Mouse (Mus musculus): ENCODE data around the gene Dhx34.
"Not testable (repeated sequence)": the region's sequence is repeated elsewhere in the genome, so short reads cannot be mapped to it uniquely, and the experiment has no call there.

Dhx34 gene

DNA sequence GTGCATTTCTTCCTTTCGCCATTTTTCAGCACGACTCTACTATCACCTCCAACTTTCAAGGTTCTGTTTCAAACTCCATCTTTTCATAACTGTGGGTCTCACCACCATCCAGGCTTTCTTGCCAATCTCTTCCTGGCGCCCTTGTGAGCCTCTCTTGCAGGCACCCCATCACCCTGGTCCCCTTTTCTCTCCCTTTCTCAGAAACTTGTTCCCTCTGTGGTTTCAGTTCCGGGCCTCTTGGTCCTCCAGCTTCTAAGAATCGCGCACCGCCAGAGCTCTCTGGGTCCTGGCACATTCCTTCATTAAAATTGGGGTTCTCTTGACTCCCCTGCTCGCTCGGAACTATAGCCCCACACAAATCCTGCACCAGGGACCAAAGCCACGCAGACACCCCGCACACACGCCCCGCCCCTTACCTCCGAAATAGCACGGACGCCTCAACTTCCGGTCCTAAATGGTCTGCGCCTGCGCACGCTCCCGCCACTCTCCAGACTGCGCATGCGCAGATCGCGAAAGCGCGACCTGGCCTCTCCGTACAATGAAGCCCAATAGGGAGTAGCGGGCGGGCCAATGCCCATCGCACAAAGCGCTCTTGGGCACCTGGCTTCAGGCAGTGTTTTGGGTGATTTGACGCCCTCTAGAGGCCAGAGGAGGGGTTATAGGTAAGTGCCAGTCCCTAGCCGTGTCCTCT is at the start of gene Dhx34:
Gene Dhx34 (minus strand): TSS at position 456 of the 691 bp plus-strand sequence.
- peak; percentile 94 for DNase-seq

DNA sequence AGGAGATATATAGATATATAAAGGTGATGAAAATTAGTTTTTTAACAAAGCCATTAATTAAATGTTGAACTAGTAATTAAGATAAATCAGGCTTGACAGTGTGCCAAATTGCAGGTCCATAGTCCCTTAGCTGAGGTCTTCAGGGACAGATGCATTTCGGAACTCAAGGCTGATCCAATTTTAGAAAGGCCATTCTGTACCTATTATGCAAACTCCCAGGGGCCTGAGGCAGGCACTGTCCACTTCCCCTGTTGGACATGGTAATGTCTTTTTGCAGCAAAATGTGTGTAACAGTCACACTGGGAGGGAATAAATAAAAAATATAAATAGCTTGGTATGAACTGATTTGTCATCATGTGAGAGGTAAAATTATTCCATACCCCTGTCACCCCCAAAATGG is 49.3 kb upstream of the Dhx34 start:
- no peak for DNase-seq

DNA sequence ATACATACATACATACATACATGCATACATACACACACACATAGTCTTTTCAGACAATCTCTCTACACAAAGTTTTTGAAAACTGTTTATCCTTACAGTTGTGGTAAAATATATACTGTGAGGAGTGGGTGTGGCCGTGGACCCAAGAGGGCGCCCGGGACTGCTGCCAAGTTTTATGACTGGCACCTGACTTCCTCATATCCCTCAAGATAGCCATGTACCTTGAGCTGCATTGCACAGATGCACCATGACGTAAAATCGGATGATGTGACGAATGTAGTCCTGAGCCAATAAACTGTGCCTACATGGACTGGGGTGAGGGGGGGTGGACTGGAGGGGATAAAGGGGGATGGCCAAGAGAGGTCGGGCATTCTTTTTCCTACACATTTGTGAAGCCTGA is 44.8 kb upstream of the Dhx34 start:
- DNase-seq = not testable (repeated sequence)

DNA sequence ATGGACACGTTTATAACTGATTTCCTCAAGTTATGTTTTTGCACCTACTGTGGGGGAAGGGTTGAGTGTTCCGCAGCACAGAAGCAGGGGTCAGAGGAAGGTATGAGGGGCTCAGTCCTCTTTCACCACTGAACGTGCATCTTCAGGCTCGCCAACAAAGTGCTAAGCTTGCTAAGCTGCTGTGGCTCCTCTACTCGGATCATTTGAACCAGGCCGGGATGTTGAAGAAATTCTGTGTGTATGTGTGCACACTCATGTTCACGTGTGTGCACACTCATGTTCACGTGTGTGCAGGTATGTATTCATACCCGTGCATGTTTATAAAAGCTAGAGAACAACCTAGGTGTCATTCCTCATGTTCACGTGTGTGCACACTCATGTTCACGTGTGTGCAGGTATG is 44.0 kb upstream of the Dhx34 start:
- DNase-seq = no peak

DNA sequence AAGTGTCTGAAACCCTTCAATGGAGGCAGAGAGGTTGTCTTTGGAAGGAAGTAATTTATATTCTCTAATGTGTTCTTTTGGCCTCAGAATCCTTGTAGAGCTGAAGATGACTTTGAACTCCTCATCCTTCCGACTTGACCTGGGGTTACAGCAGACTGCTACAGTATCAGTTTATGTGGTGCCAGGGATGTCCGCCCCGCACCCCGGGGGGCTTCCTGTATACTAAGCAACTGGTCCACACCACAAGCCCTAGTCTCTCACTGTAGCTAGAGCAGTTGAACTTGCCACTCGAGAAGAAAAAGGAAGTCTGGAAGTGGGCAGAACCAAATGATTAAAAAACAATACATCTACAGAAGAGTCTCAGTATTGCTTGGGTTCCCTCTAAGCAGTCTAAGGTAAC is 42.0 kb upstream of the Dhx34 start:
- no peak for DNase-seq

DNA sequence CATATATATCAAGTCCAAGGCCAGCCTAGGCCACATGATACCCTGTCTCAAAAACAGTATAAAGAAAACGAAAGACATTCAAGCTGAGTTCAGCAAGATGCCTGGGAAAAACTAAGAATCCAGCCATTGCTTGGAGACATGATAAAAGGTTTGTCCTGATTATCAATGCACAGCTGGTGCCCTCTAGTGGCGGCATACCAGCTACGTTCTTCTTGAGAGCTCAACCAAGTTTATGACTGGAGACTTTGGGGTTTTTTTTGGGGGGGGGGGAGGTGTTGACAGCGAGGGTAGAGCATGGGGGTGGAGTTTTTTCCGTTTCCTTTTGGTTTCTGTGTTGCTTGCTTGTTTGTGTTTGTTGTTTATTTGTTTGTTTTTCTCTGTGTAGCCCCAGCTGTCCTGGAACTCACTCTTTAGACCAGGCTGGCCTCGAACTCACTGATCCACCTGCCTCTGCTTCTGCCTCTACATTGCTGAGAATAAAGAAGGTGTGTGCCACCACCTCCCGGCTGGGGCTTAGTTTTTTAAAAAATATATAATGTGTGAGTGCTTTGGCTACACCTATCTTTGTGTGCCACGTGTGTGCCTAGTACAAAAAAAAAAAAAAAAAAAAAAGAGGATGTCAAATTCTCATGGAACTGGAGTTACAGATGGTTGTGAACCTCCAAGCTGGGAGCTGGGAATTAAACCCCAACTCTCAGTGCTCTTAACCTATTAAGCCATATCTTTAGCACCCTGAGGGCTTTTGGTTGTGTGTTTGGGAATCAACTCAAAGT is 41.4 kb upstream of the Dhx34 start:
- peak; percentile 93 for DNase-seq

DNA sequence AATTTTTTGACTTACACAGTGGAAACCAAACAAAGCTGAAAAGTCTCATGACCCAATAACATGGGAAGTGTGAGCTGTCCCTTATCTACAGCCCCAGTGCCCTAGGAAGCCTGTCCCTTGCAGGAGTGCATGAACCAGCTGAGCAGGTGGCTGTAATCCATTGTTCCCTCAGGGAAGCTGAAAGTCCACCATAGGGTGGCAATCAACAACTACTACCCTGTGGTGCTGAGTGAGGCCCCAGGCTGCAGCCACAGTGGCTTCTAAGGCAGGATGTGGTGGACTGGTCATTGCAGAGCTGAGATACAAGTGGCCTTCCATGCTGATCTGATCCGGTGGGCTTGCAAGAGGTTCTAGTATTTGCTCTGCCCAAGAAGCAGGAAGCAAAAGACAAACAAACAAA is 39.3 kb upstream of the Dhx34 start:
- no peak for DNase-seq

DNA sequence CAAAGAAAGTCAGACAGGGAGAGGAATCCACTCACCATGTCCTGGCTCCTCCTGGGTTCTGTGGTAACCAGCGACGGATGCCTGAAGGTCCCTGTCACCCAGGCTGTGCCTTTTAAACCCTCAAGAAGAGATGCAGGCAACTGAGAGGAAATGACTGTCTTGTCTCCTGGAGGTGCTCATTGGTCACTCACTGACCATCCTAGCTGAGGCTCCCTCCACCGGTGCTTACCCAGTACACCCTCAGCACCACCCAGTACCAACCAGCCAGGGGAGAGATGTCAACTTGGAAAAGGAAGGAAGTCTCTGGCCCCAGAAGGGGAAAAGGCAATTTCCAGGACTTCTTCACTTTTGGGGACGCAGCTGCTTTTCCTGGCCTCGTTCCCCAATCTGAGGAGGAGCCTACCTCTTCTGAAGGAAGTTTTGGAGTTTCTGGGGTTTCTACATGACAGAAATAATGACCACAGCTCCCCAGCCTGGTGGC is 37.3 kb upstream of the Dhx34 start, which contains the start of gene C5ar1:
Gene C5ar1 (minus strand): TSS at position 431 of the 481 bp plus-strand sequence.
- no peak for DNase-seq

DNA sequence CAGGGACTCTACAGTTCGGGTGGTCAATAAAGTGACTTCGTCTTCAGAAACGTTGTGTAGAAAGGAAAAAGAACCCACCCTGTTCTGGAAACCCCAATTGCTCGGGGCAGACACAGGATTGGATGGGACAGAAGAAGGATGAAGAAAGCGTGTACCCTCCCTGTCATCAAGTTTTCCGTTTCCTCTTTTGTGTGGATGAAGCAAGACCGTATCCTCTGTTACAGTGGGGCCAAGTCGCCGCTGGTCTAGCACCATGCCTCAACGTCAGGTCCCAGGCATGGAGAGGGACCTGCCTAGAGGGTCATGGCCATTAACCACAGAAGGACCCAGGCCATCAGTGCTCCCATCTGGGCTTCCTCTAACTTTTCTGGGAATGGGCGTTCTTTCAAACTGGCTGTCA is 36.0 kb upstream of the Dhx34 start:
- no peak for DNase-seq

DNA sequence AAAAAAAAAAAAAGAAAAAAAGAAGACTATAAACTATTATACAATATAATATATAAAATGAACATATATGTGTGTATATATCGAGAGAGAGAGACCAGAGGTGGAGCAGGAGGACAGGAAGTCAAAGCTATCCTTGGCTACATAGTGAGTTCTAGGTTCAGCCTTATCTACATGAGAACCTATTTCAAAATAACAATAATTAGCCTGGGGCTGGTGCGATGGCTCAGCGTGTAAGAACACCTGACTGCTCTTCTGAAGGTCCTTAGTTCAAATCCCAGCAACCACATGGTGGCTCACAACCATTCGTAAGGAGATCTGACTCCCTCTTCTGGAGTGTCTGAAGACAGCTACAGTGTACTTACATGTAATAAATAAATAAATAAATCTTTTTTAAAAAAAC is 34.1 kb upstream of the Dhx34 start:
- not testable (repeated sequence) for DNase-seq

DNA sequence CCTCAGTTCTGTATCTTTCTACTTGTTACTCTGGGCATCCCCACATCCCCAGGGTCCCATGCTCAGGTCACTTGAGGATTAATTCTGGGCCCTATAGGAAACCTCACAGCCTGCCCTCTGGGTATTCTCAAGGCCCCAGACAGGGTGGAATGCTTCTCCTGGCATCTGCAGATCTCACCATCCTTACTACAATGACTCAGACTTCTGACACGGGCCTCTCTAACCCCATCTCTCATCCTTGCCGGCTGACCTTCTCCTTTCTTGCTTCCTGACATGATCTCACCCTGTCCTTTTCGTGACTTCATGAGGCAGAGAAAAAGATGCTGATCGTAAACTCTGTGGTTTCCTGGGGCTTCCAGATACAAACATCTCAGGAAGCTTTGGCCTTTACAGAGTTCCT is 32.4 kb upstream of the Dhx34 start:
- DNase-seq = no peak

DNA sequence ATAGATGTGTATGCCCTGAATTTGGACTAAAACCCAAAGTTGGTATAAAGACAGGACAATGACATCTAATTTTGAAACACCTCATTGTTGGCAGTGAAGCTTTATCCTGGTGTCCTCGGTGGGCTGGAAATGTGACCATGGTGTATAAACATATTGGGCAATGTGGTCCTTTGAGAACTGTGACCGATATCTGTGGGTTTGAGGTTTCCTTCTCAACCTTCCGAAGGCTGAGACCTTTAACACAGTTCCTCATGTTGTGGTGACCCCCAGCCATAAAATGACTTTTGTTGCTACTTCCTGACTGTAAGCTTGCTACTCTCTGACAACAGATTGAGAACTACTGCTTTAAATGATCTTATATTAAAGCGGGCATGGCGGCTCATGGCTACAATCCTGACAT is 28.9 kb upstream of the Dhx34 start:
- DNase-seq = no peak

DNA sequence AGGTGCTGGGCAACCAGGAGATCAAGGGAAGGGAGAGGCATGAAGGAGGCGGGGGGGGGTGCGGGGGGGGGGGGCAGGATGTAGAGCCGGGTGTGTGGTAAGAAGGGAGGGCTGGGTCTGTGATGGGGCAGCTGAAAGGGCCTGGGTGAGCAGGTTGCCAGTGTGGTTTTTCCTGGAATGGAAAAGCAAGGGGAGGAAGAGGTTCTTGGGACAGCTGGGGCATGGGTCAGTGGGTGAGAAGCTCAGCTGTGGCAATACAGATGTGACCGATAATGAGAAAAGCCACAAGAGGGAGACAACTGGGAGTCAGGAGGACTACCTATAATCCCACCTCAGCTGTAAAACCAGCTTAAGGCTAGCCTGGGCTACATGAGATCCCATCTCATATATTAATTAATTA is 24.1 kb upstream of the Dhx34 start:
- DNase-seq = no peak

DNA sequence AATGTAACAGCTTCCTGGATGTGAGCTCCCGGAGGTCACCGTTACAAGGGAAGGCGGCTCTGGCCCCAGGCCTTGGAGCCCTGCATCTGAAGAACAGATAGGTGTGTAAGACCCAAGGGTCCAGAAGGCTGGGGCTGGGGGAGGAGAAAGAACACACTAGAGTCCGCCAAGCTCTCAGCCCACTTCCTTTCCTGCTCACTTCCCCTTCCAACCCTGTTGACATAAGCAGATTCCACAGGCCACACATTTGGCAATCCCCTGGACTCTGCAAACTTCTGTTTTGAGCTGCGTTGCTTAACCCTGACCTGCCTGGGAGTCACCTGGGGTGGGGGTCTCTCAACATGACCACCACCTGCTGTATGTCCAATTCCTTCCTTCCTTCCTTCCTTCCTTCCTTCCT is 22.2 kb upstream of the Dhx34 start, which contains the start of gene C5ar2:
Gene C5ar2 (minus strand): TSS at position 88 of the 400 bp plus-strand sequence.
- DNase-seq = no peak

DNA sequence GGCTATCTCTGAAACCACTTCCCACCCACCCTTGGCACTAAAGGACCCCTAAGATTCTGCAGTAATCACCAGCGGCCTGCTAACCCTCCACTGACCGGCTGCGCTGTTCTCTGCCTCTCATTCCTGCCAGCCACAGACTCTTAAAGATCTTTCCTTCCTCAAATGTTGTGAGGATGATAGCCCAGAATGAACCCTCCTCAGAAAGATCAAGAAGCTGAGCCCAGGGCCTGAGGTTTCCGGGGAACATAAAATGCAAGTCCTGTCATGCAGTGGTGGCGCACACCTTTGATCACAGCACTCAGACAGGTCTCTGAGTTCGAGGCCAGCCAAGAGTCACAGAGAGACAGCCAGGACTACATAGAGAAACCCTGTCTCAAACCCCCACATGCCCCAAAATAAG is 20.4 kb upstream of the Dhx34 start:
- no peak for DNase-seq

DNA sequence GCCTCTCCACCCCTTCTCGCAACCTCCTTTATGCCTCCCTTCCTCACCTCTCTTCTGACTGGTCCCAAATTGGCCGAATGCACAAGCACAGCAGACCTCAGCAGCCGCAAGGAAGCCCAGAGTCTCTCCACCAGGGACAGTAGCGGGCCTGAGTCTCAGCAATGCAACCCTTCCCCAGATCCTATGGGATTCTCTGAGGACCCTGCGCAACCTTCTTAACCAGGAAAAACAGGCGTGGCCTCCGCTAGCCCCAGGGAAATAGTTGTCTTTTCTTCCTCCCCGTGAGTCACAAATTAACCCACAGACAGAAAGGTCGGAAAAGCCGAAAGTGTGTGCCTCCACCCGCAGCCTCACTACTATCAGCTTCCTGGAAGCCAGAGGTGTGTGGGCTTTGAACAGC is 19.9 kb upstream of the Dhx34 start:
- no peak for DNase-seq

DNA sequence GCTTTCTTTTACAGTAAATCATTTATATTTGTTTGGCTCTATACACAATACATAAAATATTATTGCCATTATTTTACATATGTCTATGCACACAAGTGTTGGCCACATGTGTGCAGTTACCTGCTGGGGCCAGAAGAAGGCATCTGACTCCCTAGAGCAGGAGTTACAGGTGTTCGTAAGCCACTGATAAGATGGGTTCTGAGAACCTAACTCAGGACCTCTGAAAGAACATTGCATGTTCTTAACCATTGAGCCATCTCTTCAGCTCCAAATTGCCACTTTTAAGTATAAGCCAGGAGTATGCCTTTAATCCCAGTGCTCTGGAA is 19.1 kb upstream of the Dhx34 start:
- DNase-seq = no peak

DNA sequence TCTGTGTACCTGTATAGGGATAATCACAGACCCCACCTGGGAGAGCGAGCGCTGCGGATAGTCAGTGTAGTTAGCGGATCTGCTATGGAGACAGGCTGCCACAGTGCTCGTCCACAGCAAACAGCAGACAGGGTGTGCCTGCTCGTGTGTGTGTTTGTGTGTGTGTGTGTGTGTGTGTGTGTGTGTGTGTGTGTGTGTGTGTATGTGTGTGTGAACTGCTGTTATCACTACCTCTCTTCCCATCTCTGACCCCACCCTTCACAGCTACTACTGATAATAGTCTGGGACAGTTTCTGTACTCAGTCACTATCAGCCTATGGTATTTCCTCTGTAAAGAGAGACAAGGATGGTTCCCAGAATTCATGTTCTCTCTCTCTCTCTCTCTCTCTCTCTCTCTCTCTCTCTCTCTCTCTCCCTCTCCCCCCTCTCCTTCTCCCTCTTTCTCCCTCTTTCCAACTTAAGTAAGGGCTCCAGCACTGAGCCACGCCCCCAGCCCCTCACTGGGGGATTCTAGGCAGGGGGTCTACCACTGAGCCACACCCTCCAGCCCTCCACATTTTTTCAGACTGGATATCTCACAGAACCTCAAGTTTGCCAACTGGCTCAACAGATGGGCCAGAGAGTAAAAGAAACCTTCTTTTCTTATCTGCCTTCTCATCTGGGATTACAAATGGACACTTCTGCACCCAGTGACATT is 18.6 kb upstream of the Dhx34 start:
- no peak for DNase-seq

DNA sequence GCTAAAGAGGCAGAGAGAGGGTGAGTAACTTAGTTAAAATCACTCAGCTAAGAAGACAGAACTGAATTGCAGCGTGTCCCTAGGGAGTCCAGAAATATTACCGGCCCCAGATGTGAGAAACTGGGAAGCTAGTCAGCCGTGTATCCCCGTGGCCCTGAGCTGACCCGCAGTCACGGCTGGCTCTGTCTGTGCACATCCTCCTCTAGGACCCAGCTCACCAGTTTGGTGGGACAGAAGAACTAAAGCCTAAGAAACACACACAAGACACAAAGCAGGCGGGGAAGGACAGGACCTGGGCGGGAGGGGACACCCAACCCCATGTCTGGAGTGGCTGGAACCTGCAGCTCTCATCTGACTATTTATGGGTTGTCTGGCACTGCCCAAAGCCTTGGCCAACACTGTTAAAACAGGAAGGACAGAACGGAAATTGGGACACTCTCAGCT is 17.7 kb upstream of the Dhx34 start:
- no peak for DNase-seq

DNA sequence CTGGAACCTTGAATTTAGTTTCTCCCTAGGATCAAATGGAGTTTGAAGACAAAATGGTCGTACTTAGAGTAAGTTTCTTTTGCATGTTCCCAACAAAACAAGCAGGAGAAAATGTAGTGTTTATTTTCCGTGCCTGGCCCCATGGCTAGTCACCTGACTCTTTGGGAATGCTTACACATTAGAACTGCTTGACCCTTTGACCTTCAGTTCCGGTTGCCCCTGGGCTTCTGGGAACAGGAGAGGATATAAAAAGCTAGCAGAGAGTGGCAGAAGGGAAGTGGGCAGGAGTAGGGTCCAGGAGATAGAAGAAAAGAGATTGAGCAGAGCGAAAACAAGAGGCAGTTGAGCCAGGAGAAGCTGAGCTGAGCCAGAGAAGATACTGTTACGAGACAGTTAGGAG is 8.0 kb upstream of the Dhx34 start:
- no peak for DNase-seq

DNA sequence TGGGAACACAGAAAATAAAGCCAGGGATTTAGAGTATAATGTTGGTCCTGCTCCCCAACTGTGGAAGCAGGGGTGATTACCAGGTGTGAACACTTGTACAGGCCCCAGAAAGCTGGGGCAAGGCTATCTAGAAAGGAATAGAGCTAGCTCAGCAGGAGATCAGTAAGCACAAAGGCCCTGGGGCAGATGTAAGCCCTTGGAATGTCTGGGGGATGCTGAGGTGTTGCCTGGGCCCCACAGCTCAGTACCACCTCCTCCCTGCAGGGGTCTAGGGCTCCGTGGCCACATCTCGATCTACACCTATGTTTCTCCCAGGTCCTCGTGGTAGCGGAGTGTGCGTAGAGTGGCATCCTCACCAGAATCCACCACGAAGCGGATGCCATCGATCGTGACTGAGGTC is 7.9 kb downstream of the Dhx34 start:
- no peak for DNase-seq

DNA sequence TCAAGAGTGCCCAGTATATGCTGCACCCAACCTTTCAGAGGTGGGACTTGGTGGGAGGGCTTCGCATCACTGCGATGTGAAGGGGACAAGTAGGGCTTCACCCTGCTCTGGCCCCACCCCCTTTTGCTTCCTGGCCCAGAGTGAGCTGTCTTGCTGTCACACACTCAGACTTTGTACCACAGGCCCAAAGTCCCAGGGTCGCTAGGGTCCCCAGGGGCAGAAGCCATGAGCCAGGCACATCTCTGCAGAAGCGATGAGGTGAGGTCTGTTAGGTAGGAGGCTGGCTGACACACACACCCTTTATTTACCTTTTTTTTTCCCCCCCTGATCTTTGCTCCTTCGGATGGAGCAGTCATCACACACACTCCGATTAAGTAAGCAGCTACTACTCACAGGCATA is 8.6 kb downstream of the Dhx34 start:
- DNase-seq = no peak

DNA sequence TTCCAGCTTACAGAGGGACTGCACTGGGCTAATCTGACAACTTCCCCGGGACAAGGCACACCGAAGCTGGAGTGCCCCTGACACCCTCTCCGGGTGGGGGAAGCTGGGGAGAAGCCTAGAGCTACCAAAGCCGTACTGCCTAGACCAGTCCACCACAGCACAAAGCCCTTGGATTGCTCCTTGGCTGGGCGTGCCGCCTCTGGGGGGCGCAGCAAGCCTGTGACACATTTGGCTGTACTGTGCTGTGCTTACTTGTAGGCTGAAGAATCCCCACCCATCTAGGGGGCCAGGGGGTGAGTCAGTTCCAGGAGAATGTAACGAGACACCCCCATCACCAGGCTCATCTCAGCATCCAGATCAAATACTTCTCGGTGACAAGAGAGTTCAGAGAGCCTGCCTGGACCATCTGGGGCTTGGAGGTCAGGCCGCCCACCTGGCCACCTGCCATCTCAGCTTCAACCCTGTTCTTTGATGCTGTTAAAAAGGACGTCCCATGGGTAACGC is 10.9 kb downstream of the Dhx34 start:
- no peak for DNase-seq

Measured in right cerebral cortex, postnatal 14 days (tissue).